Mouse (Mus musculus) left cerebral cortex, postnatal 25 days (tissue): Measurements from ENCODE around the gene Prrg2. TPM values are rescaled to one million over a fixed set of nuclear protein-coding genes. Genes with fewer than 3 reads are reported as not detected.

Experiments used
- DNase-seq, 2 experiments: peaks; one replicate each; pipeline ENCODE4 v3.0.0; 2022; ENCODE audit warnings: low spot score in 2 of 2, mixed read lengths in 1 of 2
- intact Hi-C: fragments of 180-260 bp; cut with DNase I; formaldehyde crosslinking; loops from one replicate; pipeline ENCODE4 v1.15.1; 2025
- total RNA-seq, 2 experiments: library from RNA; stranded (reverse); gene quantifications; 2 replicates each; pipeline ENCODE4 v1.2.3; 2021

Prrg2 gene
- total RNA-seq, 2 experiments from 2014 or later, result 7.3 to 7.6 TPM

- no peak for DNase-seq
- intact Hi-C loops, result no loop called here
Measured at GRCm38 (mm10) chr7:45091001-45091990, 28.8 kb upstream of the Prrg2 start.

- DNase-seq, result no peak
- intact Hi-C loops, result no loop called here
Measured at GRCm38 (mm10) chr7:45090251-45090977, 27.9 kb upstream of the Prrg2 start.

GRCm38 (mm10) chr7:45088597-45088996, 26.1 kb upstream of the Prrg2 start:
- intact Hi-C loops, result no loop called here
- no peak for DNase-seq

- no peak for DNase-seq
- intact Hi-C loops, result no loop called here
Measured at GRCm38 (mm10) chr7:45086084-45086483, 23.6 kb upstream of the Prrg2 start.

- no peak for DNase-seq
Measured at GRCm38 (mm10) chr7:45083300-45083890, 20.9 kb upstream of the Prrg2 start.

GRCm38 (mm10) chr7:45082401-45083299, 20.2 kb upstream of the Prrg2 start:
- intact Hi-C loops, result no loop called here
- peak in 1 of 2 experiments; percentile 24 for DNase-seq

More at GRCm38 (mm10) chr7:45083300-45083890, 20.9 kb upstream of the Prrg2 start:
- intact Hi-C loops, result no loop called here

- no peak for DNase-seq
- intact Hi-C loops, result loop anchor here (2.0 kb wide), 1 partner anchor 48 kb away; the partner anchor contains the start of gene Rpl13a
Measured at GRCm38 (mm10) chr7:45081016-45081415, 18.5 kb upstream of the Prrg2 start.

GRCm38 (mm10) chr7:45079856-45080255, 17.4 kb upstream of the Prrg2 start:
- intact Hi-C loops, result loop anchor here (1.0 to 2.0 kb wide), 2 partner anchors 49 to 56 kb away; partner anchors contain the start of genes Flt3l, Gm45713 and Rpl13a

GRCm38 (mm10) chr7:45078513-45078912, 16.0 kb upstream of the Prrg2 start:
- DNase-seq, result peak; percentile 63
- intact Hi-C loops, result no loop called here

More at GRCm38 (mm10) chr7:45079856-45080255, 17.4 kb upstream of the Prrg2 start:
- DNase-seq, result peak; percentile 87 to 91

GRCm38 (mm10) chr7:45077829-45078228, 15.4 kb upstream of the Prrg2 start:
- no peak for DNase-seq
- intact Hi-C loops, result no loop called here

- DNase-seq, result no peak
- intact Hi-C loops, result no loop called here
Measured at GRCm38 (mm10) chr7:45077322-45077721, 14.8 kb upstream of the Prrg2 start.

GRCm38 (mm10) chr7:45076501-45076900, 14.0 kb upstream of the Prrg2 start:
- DNase-seq, result no peak
- intact Hi-C loops, result no loop called here

GRCm38 (mm10) chr7:45075405-45075804, 12.9 kb upstream of the Prrg2 start:
- intact Hi-C loops, result no loop called here
- DNase-seq, result no peak

GRCm38 (mm10) chr7:45073949-45074348, 11.5 kb upstream of the Prrg2 start:
- intact Hi-C loops, result no loop called here
- DNase-seq, result no peak

GRCm38 (mm10) chr7:45073171-45073707, 10.8 kb upstream of the Prrg2 start:
- DNase-seq, result no peak
- intact Hi-C loops, result no loop called here

- intact Hi-C loops, result no loop called here
- DNase-seq, result no peak
Measured at GRCm38 (mm10) chr7:45072230-45072629, 9.8 kb upstream of the Prrg2 start.

GRCm38 (mm10) chr7:45069671-45070070, 7.2 kb upstream of the Prrg2 start:
- no peak for DNase-seq
- intact Hi-C loops, result no loop called here

GRCm38 (mm10) chr7:45068000-45068318, 5.5 kb upstream of the Prrg2 start:
- intact Hi-C loops, result no loop called here
- DNase-seq, result peak in 1 of 2 experiments; percentile 44
